Mouse (Mus musculus) midbrain, embryonic 13.5 days (tissue): ENCODE data around the gene Mylk3. TPM values are rescaled to one million over a fixed set of nuclear protein-coding genes. Genes with fewer than 3 reads are reported as not detected.

ENCODE experiments used
- ATAC-seq: fragments of 200-750 bp; cut with Nextera tagmentation; 2 replicates; pipeline ENCODE4 v1.8.0; 2017; ENCODE audit warnings: mild to moderate bottlenecking, moderate TSS enrichment, moderate library complexity
- H3K27ac ChIP-seq: fragments of 300-500 bp; sonication (generic); 2 replicates; pipeline ENCODE4 v1.5.1; 2015; ENCODE audit warnings: inconsistent platforms, mild to moderate bottlenecking, moderate library complexity
- H3K27me3 ChIP-seq: fragments of 300-500 bp; sonication (generic); 2 replicates; pipeline ENCODE4 v1.6.1; 2015; ENCODE audit warnings: mild to moderate bottlenecking, inconsistent platforms
- H3K36me3 ChIP-seq: fragments of 300-500 bp; sonication (generic); 2 replicates; pipeline ENCODE4 v1.6.1; 2015; ENCODE audit warnings: mild to moderate bottlenecking, inconsistent platforms
- H3K4me1 ChIP-seq: fragments of 300-500 bp; sonication (generic); replicated peaks from 2 replicates; pipeline ENCODE4 v1.6.1; 2015; ENCODE audit warnings: inconsistent platforms
- H3K4me2 ChIP-seq: fragments of 300-500 bp; sonication (generic); replicated peaks from 2 replicates; pipeline ENCODE4 v1.6.1; 2015; ENCODE audit warnings: moderate library complexity, mild to moderate bottlenecking, inconsistent platforms
- H3K4me3 ChIP-seq: fragments of 300-500 bp; sonication (generic); replicated peaks from 2 replicates; pipeline ENCODE4 v1.5.1; 2015; ENCODE audit warnings: mild to moderate bottlenecking, inconsistent platforms
- H3K9ac ChIP-seq: fragments of 300-500 bp; sonication (generic); replicated peaks from 2 replicates; pipeline ENCODE4 v1.6.1; 2015; ENCODE audit warnings: mild to moderate bottlenecking, inconsistent platforms
- H3K9me3 ChIP-seq: fragments of 300-500 bp; sonication (generic); 2 replicates; pipeline ENCODE4 v1.6.1; 2016; ENCODE audit warnings: mild to moderate bottlenecking, inconsistent platforms
- WGBS: fragments of 180-500 bp; shearing (Covaris S2); methylation state at CpG from one replicate; pipeline ENCODE4 v1.1.7; 2015; 5-methylcytosine and 5-hydroxymethylcytosine counted together
- polyA plus RNA-seq: library from polyadenylated mRNA; unstranded; fragments of >200 nt; fragmentation: Nextera tagmentation; extraction: Ambion mirVana; gene quantifications from 2 replicates; pipeline ENCODE4 v1.2.1, GENCODE M21; 2015

Gene Mylk3
- polyA plus RNA-seq, 1 experiment from 2014 or later, result 0.07 TPM

GRCm38 (mm10) chr8:85408053-85408505 lies 21.9 kb upstream of the Mylk3 start:
- 66% methylated on average over 7 of the region's 7 CpGs for WGBS
- Histone ChIP-seq H3K36me3 (peaks cover 6% of the 10 kb centered on the region; the same call in 1 of the 2 replicates), H3K4me3 (no peak overlapping the region), H3K4me2 (no peak overlapping the region), H3K4me1 (peaks cover 10% of the 10 kb centered on the region; the same call in 1 of the 2 replicates), H3K27ac (no peak overlapping the region), H3K9ac (no peak overlapping the region), H3K9me3 (no peaks in the 10 kb centered on the region), H3K27me3 (no peaks in the 10 kb centered on the region)
- no peak for ATAC-seq

- no peak for ATAC-seq
- no peak overlapping the region for H3K4me3 ChIP-seq
- no peaks in the 10 kb centered on the region for H3K27me3 ChIP-seq
- H3K9ac ChIP-seq, result 0 out of 2 replicates have a peak overlapping the region, but pooled peaks have one; percentile 11
- WGBS, result 75% methylated on average over 10 of the region's 10 CpGs
- H3K36me3 ChIP-seq, result peaks cover 6% of the 10 kb centered on the region; the same call in 1 of the 2 replicates
- H3K9me3 ChIP-seq, result no peaks in the 10 kb centered on the region
- H3K27ac ChIP-seq, result no peak overlapping the region; the same call in 1 of the 2 replicates
- H3K4me2 ChIP-seq, result no peak overlapping the region
- peaks cover 10% of the 10 kb centered on the region; the same call in 1 of the 2 replicates for H3K4me1 ChIP-seq
Observed at GRCm38 (mm10) chr8:85405961-85406360, 19.8 kb upstream of the Mylk3 start.

- Histone ChIP-seq H3K27me3 (no peaks in the 10 kb centered on the region), H3K4me3 (no peak overlapping the region), H3K36me3 (peaks cover 6% of the 10 kb centered on the region; the same call in 1 of the 2 replicates), H3K4me1 (peaks cover 10% of the 10 kb centered on the region; the same call in 1 of the 2 replicates), H3K4me2 (no peak overlapping the region), H3K9me3 (no peaks in the 10 kb centered on the region), H3K9ac (no peak overlapping the region), H3K27ac (no peak overlapping the region)
- ATAC-seq, result no peak
- WGBS, result 52% methylated on average over 3 of the region's 3 CpGs
Observed at GRCm38 (mm10) chr8:85405418-85405817, 19.3 kb upstream of the Mylk3 start.

GRCm38 (mm10) chr8:85398548-85398947 lies 12.4 kb upstream of the Mylk3 start:
- no peaks in the 10 kb centered on the region for H3K9me3 ChIP-seq
- no peaks in the 10 kb centered on the region for H3K4me1 ChIP-seq
- H3K27me3 ChIP-seq, result no peaks in the 10 kb centered on the region
- no peak overlapping the region for H3K27ac ChIP-seq
- 85% methylated on average over 4 of the region's 4 CpGs for WGBS
- H3K4me2 ChIP-seq, result no peak overlapping the region
- no peak for ATAC-seq
- H3K9ac ChIP-seq, result no peak overlapping the region
- H3K4me3 ChIP-seq, result no peak overlapping the region
- no peaks in the 10 kb centered on the region for H3K36me3 ChIP-seq

GRCm38 (mm10) chr8:85397508-85397907 lies 11.4 kb upstream of the Mylk3 start:
- no peak overlapping the region for H3K9ac ChIP-seq
- ATAC-seq, result no peak
- 57% methylated on average over 5 of the region's 5 CpGs for WGBS
- no peaks in the 10 kb centered on the region for H3K9me3 ChIP-seq
- no peaks in the 10 kb centered on the region for H3K36me3 ChIP-seq
- no peaks in the 10 kb centered on the region for H3K4me1 ChIP-seq
- no peak overlapping the region for H3K27ac ChIP-seq
- no peak overlapping the region for H3K4me3 ChIP-seq
- no peak overlapping the region for H3K4me2 ChIP-seq
- H3K27me3 ChIP-seq, result no peaks in the 10 kb centered on the region

- H3K27me3 ChIP-seq, result no peaks in the 10 kb centered on the region
- H3K4me1 ChIP-seq, result no peaks in the 10 kb centered on the region
- no peaks in the 10 kb centered on the region for H3K9me3 ChIP-seq
- WGBS, result 96% methylated on average over 5 of the region's 5 CpGs
- no peak overlapping the region for H3K9ac ChIP-seq
- no peak for ATAC-seq
- H3K4me3 ChIP-seq, result no peak overlapping the region
- no peak overlapping the region for H3K4me2 ChIP-seq
- no peaks in the 10 kb centered on the region for H3K36me3 ChIP-seq
- H3K27ac ChIP-seq, result no peak overlapping the region
Observed at GRCm38 (mm10) chr8:85396432-85397079, 10.4 kb upstream of the Mylk3 start.

GRCm38 (mm10) chr8:85395681-85396431 lies 9.7 kb upstream of the Mylk3 start:
- no peaks in the 10 kb centered on the region for H3K36me3 ChIP-seq
- no peaks in the 10 kb centered on the region for H3K27me3 ChIP-seq
- no peak overlapping the region for H3K9ac ChIP-seq
- no peaks in the 10 kb centered on the region for H3K4me1 ChIP-seq
- 91% methylated on average over 8 of the region's 8 CpGs for WGBS
- no peak overlapping the region for H3K4me2 ChIP-seq
- H3K27ac ChIP-seq, result no peak overlapping the region
- no peak overlapping the region for H3K4me3 ChIP-seq
- H3K9me3 ChIP-seq, result no peaks in the 10 kb centered on the region
- no peak for ATAC-seq

GRCm38 (mm10) chr8:85395017-85395416 lies 8.9 kb upstream of the Mylk3 start:
- Histone ChIP-seq H3K27ac (no peak overlapping the region), H3K4me2 (no peak overlapping the region), H3K9me3 (no peaks in the 10 kb centered on the region), H3K4me1 (no peaks in the 10 kb centered on the region), H3K9ac (no peak overlapping the region), H3K4me3 (no peak overlapping the region), H3K36me3 (no peaks in the 10 kb centered on the region), H3K27me3 (no peaks in the 10 kb centered on the region)
- no peak for ATAC-seq
- 86% methylated on average over 3 of the region's 3 CpGs for WGBS

GRCm38 (mm10) chr8:85393199-85393598 lies 7.1 kb upstream of the Mylk3 start:
- H3K36me3 ChIP-seq, result no peaks in the 10 kb centered on the region
- 95% methylated on average over 6 of the region's 6 CpGs for WGBS

GRCm38 (mm10) chr8:85391438-85391837 lies 5.3 kb upstream of the Mylk3 start:
- H3K9ac ChIP-seq, result no peak overlapping the region
- no peaks in the 10 kb centered on the region for H3K9me3 ChIP-seq
- no peak for ATAC-seq
- no peaks in the 10 kb centered on the region for H3K36me3 ChIP-seq
- no peak overlapping the region for H3K4me2 ChIP-seq
- no peak overlapping the region for H3K4me3 ChIP-seq
- 94% methylated on average over 1 of the region's 1 CpGs for WGBS
- no peaks in the 10 kb centered on the region for H3K27me3 ChIP-seq
- H3K4me1 ChIP-seq, result no peaks in the 10 kb centered on the region
- no peak overlapping the region for H3K27ac ChIP-seq

More at GRCm38 (mm10) chr8:85393199-85393598, 7.1 kb upstream of the Mylk3 start:
- H3K4me1 ChIP-seq, result no peaks in the 10 kb centered on the region
- H3K27me3 ChIP-seq, result no peaks in the 10 kb centered on the region
- no peak overlapping the region for H3K9ac ChIP-seq
- H3K9me3 ChIP-seq, result no peaks in the 10 kb centered on the region
- H3K4me2 ChIP-seq, result no peak overlapping the region
- H3K27ac ChIP-seq, result no peak overlapping the region
- no peak for ATAC-seq
- H3K4me3 ChIP-seq, result no peak overlapping the region

GRCm38 (mm10) chr8:85381926-85382325 lies 4.2 kb downstream of the Mylk3 start:
- no peak for ATAC-seq
- H3K4me3 ChIP-seq, result no peak overlapping the region
- H3K9ac ChIP-seq, result no peak overlapping the region
- WGBS, result 85% methylated on average over 4 of the region's 4 CpGs
- H3K4me2 ChIP-seq, result no peak overlapping the region
- H3K36me3 ChIP-seq, result no peaks in the 10 kb centered on the region
- no peaks in the 10 kb centered on the region for H3K27me3 ChIP-seq
- no peaks in the 10 kb centered on the region for H3K9me3 ChIP-seq
- H3K27ac ChIP-seq, result no peak overlapping the region
- no peaks in the 10 kb centered on the region for H3K4me1 ChIP-seq

GRCm38 (mm10) chr8:85380824-85381209 lies 5.3 kb downstream of the Mylk3 start:
- Histone ChIP-seq H3K27me3 (no peaks in the 10 kb centered on the region), H3K4me1 (no peaks in the 10 kb centered on the region), H3K36me3 (no peaks in the 10 kb centered on the region), H3K27ac (no peak overlapping the region), H3K4me2 (no peak overlapping the region), H3K9me3 (no peaks in the 10 kb centered on the region), H3K9ac (no peak overlapping the region), H3K4me3 (no peak overlapping the region)
- 89% methylated on average over 8 of the region's 8 CpGs for WGBS
- no peak for ATAC-seq
